Mouse (Mus musculus) cerebellum, adult 2 months (tissue): ENCODE results near the gene Zbtb7b. TPM values are rescaled to one million over a fixed set of nuclear protein-coding genes. Genes with fewer than 3 reads are reported as not detected.

Experiments used
- DNase-seq, 2 experiments: peaks; one replicate each; pipeline ENCODE4 v3.0.0; 2021
- H3K27ac ChIP-seq: fragments of 200-500 bp; 2 replicates; pipeline ENCODE4 v1.5.1; 2012; ENCODE audit warnings: low read length, control low read depth, inconsistent platforms; ENCODE audit not compliant: insufficient read depth
- H3K27me3 ChIP-seq: fragments of 200-500 bp; 2 replicates; pipeline ENCODE4 v1.6.1; 2012; ENCODE audit warnings: inconsistent platforms, mild to moderate bottlenecking, low read length, moderate library complexity; ENCODE audit not compliant: control insufficient read depth, insufficient read depth
- H3K4me1 ChIP-seq: fragments of 200-500 bp; 2 replicates; pipeline ENCODE4 v1.6.1; 2011; ENCODE audit warnings: low read length; ENCODE audit not compliant: control insufficient read depth, insufficient read depth
- H3K4me3 ChIP-seq: fragments of 200-500 bp; replicated peaks from 2 replicates; pipeline ENCODE3; 2011; ENCODE audit warnings: mild to moderate bottlenecking, low read depth, low read length, control low read depth; ENCODE audit not compliant: insufficient read depth
- CTCF ChIP-seq: fragments of 200-500 bp; IDR thresholded peaks from 2 replicates; pipeline ENCODE4 v1.5.1; 2011; ENCODE audit warnings: low read depth, mild to moderate bottlenecking, control low read depth, low read length, moderate library complexity, borderline replicate concordance; ENCODE audit not compliant: insufficient read depth
- POLR2A ChIP-seq: fragments of 200-500 bp; IDR thresholded peaks from 2 replicates; pipeline ENCODE4 v1.6.1; 2011; ENCODE audit warnings: low read length, control low read depth, borderline replicate concordance; ENCODE audit not compliant: insufficient read depth
- WGBS: fragments of 180-500 bp; shearing (Covaris S2); methylation state at CpG from one replicate; pipeline ENCODE4 v1.1.7; 2018; 5-methylcytosine and 5-hydroxymethylcytosine counted together
- polyA plus RNA-seq: library from polyadenylated mRNA; depleted of rRNA; stranded (reverse); fragments of >200 nt; gene quantifications from 2 replicates; pipeline ENCODE4 v1.2.3, GENCODE M21; 2012

Zbtb7b gene
- polyA plus RNA-seq, 1 experiment: 43.3 TPM

- no peak overlapping the region for H3K4me3 ChIP-seq
- H3K4me1 ChIP-seq: no peaks in the 10 kb centered on the region
- no peaks in the 10 kb centered on the region for H3K27me3 ChIP-seq
- WGBS: 20% methylated on average over 5 of the region's 5 CpGs
- TF ChIP-seq CTCF (peak; percentile 88), POLR2A (no peak)
- peak; percentile 81 to 89 for DNase-seq
- no peak overlapping the region for H3K27ac ChIP-seq
Observed at GRCm38 (mm10) chr3:89354816-89355511, 39.6 kb downstream of the Zbtb7b start.

GRCm38 (mm10) chr3:89351271-89351670 is 43.3 kb downstream of the Zbtb7b start:
- no peak overlapping the region for H3K27ac ChIP-seq
- H3K4me3 ChIP-seq: no peak overlapping the region
- no peak for TF ChIP-seq POLR2A
- TF ChIP-seq CTCF: no peak
- no peaks in the 10 kb centered on the region for H3K4me1 ChIP-seq
- DNase-seq: no peak
- 77% methylated on average over 5 of the region's 5 CpGs for WGBS
- no peaks in the 10 kb centered on the region for H3K27me3 ChIP-seq

- Histone ChIP-seq H3K4me3 (peak within 1 kb of the TSS; percentile 62), H3K27ac (peak within 1 kb of the TSS; percentile 19), H3K4me1 (no peaks in the 10 kb centered on the region), H3K27me3 (no peaks in the 10 kb centered on the region)
- TF ChIP-seq CTCF (no peak), POLR2A (peak; percentile 91)
- under 1% methylated on average over 58 of the region's 59 CpGs for WGBS
- peak; percentile 93 to 95 for DNase-seq
Observed at GRCm38 (mm10) chr3:89349869-89350501, 44.6 kb downstream of the Zbtb7b start, which contains the start of gene Adam15. TSS of gene Adam15 (minus strand) at chr3:89349996.

GRCm38 (mm10) chr3:89348911-89349868 is 45.4 kb downstream of the Zbtb7b start:
- DNase-seq: peak; percentile 43 to 57
- Histone ChIP-seq H3K27ac (peak overlapping the region; percentile 17; the same call in 1 of the 2 replicates), H3K27me3 (no peaks in the 10 kb centered on the region), H3K4me1 (no peaks in the 10 kb centered on the region), H3K4me3 (peak overlapping the region; percentile 62)
- TF ChIP-seq CTCF (no peak), POLR2A (no peak)
- 1% methylated on average over 38 of the region's 38 CpGs for WGBS

- no peak overlapping the region for H3K27ac ChIP-seq
- no peaks in the 10 kb centered on the region for H3K27me3 ChIP-seq
- TF ChIP-seq CTCF (no peak), POLR2A (no peak)
Observed at GRCm38 (mm10) chr3:89347916-89348315, 46.7 kb downstream of the Zbtb7b start.

GRCm38 (mm10) chr3:89346815-89347540 is 47.6 kb downstream of the Zbtb7b start:
- TF ChIP-seq POLR2A: no peak
- no peak for TF ChIP-seq CTCF
- Histone ChIP-seq H3K27me3 (no peaks in the 10 kb centered on the region), H3K27ac (no peak overlapping the region), H3K4me3 (no peak overlapping the region), H3K4me1 (no peaks in the 10 kb centered on the region)
- DNase-seq: no peak
- 70% methylated on average over 10 of the region's 10 CpGs for WGBS

More at GRCm38 (mm10) chr3:89347916-89348315, 46.7 kb downstream of the Zbtb7b start:
- WGBS: 92% methylated on average over 1 of the region's 1 CpGs
- H3K4me1 ChIP-seq: no peaks in the 10 kb centered on the region
- no peak overlapping the region for H3K4me3 ChIP-seq
- no peak for DNase-seq

GRCm38 (mm10) chr3:89343279-89343678 is 51.3 kb downstream of the Zbtb7b start:
- no peak overlapping the region for H3K27ac ChIP-seq
- no peak for TF ChIP-seq POLR2A
- no peak for TF ChIP-seq CTCF
- 33% methylated on average over 7 of the region's 7 CpGs for WGBS

More at GRCm38 (mm10) chr3:89343279-89343678, 51.3 kb downstream of the Zbtb7b start:
- Histone ChIP-seq H3K27me3 (no peaks in the 10 kb centered on the region), H3K4me1 (no peaks in the 10 kb centered on the region), H3K4me3 (no peak overlapping the region)
- no peak for DNase-seq
